Mouse (Mus musculus) macrophage (primary cell): ENCODE results near the gene Myoc. TPM values are rescaled to one million over a fixed set of nuclear protein-coding genes. Genes with fewer than 3 reads are reported as not detected.

Source experiments
- polyA plus RNA-seq: library from polyadenylated mRNA; stranded (reverse); fragments of 250-400 nt; gene quantifications from 3 replicates; pipeline ENCODE4 v1.2.4, GENCODE M21; 2018; ENCODE audit warnings: inconsistent platforms

The Myoc gene
- polyA plus RNA-seq, 1 experiment from 2014 or later = not detected

Other genes starting within 250 kb of the Myoc start
- not detected in 3 replicates for gene Dnm3, start 161.1 kb upstream of the Myoc start, polyA plus RNA-seq
- 3.0 to 4.9 TPM (median 4.5 TPM) in 3 replicates for gene Mettl13, start 90.6 kb upstream of the Myoc start, polyA plus RNA-seq
- gene Vamp4, start 68.6 kb upstream of the Myoc start, polyA plus RNA-seq = 46.2 to 109 TPM (median 66.1 TPM) in 3 replicates
- gene Myocos, start 19.1 kb downstream of the Myoc start, polyA plus RNA-seq = not detected in 3 replicates
- gene Prrc2c, start 101.4 kb downstream of the Myoc start, polyA plus RNA-seq = 44.0 to 64.3 TPM (median 56.5 TPM) in 3 replicates
- not detected in 3 replicates for gene Fmo4, start 174.8 kb downstream of the Myoc start, polyA plus RNA-seq
- not detected in 3 replicates for gene Fmo1, start 227.5 kb downstream of the Myoc start, polyA plus RNA-seq